Mouse (Mus musculus): ENCODE results near the gene Kank2.

Kank2 gene

DNA sequence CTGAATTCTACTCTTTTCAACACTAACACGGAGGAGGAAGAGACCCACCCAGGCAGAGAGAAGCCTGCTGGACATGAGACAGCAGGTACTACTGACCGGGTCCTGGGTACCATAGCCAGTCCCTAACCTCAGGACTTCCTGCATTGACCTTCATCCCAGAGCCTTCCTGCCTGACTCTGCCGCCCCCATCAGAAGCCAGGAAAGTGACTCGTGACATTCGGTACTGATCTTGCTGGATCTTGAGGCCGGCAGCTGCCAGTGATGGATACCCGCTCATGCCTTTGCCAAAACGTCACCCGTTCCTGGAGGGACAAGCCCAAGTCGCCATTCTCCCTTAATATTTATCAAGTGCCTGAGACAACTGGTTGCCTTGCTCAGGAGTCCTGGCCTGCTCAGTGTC, 50.1 kb downstream of the Kank2 start:
- peak; percentile 48 to 62 for DNase-seq

DNA sequence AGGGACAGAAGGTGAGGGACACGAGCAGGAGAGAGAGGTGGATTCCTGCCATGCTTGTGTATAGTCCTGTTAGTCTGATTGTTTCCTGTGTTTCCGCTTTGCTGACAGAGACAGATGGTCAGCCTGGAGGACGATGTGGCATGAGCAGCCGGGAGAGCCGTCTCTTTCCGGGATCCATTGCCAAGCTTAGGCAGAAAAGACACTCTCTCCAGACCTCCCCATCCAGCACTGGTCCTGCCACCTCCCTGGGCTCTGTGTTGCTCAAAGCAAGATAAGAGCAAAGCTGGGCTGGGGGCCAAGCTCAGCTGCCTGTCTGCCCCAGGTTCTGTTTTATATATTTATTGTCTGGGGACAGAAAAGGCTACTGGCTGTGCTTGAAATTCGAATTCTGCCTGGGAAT, 50.5 kb downstream of the Kank2 start:
- peak; percentile 93 to 94 for DNase-seq

DNA sequence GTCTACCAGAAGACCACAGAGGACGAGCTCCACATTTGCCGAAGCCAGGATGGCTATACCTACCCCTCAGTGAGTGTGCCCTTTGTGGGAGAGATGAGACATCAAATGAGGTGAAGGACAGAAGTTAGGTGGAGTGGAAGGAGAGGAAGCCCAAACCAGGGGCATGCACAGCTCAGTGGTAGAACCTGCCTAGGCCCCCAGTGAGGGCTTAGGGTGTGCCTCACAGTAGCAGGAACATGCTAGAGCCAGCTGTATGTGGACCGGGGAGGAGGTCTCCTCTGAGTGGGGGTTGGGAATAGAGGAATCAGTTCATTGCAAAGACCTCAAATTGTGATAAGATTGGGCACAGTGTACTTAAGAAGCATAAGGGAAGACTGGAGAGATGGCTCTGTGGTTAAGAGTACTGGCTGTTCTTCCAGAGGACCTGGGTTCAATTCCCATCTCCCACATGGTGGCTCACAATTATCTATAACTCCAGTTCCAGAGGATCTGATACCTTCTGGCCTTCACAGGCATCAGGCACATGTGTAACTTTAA, 51.2 kb downstream of the Kank2 start:
- no peak for DNase-seq

DNA sequence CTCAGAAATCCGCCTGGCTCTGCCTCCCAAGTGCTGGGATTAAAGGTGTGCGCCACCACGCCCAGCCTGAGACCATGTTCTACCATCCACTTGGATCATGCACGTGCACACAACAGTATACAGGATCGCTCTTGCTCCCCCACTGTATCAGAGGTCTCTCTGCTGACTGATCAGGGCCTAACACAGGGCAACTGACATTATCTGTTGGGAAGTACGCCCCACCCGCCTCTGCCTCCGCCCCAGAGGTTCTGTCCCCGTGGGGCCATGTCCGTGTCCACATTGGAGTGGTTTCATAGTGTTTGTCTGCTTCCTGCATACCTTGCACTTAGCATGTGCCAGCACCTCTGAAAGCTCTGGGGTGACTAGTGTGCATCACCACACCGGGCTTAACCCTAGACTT, 57.0 kb downstream of the Kank2 start:
- no peak for DNase-seq

DNA sequence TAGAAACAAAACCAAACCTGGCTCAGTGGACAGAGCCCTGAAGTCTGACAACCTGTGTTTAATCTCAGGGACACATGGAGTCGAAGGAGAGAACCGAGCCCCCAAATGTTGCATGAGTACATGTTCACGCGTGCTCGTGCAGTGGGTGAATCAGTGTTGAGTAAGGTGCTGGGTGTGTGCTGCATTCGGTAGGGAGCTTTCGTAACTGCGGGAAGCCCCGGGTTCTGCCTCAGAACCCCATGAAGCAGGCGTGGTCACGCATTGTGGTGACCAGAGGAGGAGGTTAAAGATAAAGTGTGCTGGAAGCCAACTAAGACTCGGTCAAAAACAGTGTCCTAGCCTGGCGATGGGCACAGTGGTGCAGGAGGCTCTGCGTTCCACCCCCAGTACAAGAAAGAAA, 58.1 kb downstream of the Kank2 start:
- no peak for DNase-seq

DNA sequence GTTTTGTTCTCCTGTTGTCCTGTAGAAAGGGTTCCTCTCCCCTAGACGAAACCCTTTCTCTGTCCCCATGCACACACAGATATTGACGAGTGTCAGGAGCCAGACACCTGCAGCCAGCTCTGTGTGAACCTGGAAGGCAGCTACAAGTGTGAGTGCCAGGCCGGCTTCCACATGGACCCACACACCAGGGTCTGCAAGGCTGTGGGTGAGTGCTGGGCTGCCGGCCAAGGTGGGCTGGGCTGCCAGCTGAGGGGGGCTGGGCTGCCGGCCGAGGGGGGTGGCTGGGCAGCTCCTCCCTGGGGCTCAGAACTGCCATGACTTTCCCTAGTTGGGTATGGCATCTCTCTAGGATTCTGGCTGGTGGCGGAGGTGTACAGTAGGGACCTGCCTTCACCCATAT, 59.8 kb downstream of the Kank2 start:
- DNase-seq, result no peak

DNA sequence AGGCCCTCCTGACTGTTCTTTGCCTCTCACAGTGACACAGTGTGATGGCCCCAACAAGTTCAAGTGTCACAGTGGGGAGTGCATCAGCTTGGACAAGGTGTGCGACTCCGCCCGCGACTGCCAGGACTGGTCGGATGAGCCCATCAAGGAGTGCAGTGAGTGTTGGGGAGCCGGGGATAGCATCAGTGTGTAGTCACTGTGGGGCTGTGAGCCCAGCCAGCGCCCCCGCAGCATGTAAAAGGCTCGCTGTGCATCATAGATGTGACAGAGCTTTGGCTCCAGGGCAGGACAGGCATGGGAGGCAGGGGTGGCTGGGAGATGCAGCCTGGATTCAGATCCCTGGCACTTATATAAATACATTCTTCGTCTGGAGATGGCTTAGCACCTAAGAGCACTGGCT, 61.4 kb downstream of the Kank2 start:
- DNase-seq, result no peak

DNA sequence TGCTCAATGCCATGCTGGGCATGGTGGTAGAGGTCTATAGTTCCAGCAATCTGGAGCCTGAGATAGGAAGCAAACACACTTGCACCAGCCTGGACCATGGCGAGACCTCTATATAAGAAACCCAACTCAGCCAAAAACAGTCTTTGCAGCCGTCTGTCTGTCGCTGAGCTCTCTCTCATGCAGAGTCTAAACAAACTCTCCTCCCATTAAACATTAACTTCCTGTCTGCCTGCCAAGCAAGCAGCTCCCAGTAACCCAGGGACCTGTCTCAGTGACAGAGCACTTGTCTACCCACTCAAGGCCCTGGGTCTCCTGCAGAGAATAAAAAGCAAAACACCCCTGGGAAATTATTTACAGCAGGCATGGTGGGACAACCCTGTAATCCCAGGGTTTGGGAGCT, 62.0 kb downstream of the Kank2 start:
- no peak for DNase-seq

DNA sequence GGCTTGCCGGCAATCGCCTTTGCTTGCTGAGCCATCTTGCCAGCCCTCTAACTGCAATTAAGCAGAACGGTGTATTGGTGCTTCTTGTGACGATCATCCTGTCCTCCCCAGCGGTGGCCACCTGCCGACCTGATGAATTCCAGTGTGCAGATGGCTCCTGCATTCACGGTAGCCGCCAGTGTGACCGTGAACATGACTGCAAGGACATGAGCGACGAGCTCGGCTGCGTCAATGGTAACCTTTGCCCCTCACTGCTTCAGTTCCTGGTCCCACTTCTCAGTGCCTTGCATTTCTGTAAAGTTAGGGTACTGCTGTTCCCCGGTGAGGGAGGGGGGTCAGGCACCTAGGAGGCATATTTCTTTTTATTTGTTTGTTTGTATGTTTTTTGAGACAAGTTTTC, 63.4 kb downstream of the Kank2 start:
- no peak for DNase-seq

DNA sequence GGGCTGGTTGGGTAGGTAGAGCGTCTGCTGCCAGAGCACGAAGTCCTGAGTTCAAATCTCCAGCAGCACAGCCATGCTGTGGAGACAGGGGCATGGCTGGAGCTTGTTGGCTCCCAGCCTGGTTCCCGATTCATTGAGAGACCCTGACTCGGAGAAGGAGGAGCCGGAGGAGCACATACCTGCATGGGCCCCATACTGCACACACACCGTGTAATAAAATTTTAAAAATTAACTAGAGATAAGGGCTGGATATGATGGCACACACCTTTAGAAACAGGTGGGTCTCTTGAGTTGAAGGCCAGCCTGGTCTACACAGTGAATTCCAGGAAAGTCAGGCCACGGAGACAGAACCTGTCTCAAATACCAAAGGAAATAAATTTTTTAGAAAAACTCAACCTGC, 64.6 kb downstream of the Kank2 start:
- no peak for DNase-seq

DNA sequence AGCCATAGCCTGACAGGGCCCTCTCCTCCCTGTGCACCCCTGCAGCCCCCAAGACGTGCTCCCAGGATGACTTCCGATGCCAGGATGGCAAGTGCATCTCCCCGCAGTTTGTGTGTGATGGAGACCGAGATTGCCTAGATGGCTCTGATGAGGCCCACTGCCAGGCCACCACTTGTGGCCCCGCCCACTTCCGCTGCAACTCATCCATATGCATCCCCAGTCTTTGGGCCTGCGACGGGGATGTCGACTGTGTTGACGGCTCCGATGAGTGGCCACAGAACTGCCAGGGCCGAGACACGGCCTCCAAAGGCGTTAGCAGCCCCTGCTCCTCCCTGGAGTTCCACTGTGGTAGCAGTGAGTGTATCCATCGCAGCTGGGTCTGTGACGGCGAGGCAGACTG, 65.1 kb downstream of the Kank2 start:
- no peak for DNase-seq

DNA sequence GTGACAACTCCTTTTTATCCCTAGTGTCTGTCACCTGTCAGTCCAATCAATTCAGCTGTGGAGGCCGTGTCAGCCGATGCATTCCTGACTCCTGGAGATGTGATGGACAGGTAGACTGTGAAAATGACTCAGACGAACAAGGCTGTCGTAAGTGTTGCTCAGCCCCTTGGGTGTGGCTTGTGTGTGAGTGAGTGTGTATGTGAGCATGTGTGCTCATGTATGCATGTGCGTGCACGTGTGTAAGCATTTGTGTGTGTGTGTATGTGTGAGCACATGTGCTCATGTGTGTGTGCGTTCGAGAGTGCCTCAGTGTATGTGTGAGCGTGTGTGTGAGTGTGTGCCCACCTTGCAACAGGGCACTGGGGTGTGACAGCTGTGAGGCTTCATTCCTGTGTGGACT, 66.3 kb downstream of the Kank2 start:
- no peak for DNase-seq

DNA sequence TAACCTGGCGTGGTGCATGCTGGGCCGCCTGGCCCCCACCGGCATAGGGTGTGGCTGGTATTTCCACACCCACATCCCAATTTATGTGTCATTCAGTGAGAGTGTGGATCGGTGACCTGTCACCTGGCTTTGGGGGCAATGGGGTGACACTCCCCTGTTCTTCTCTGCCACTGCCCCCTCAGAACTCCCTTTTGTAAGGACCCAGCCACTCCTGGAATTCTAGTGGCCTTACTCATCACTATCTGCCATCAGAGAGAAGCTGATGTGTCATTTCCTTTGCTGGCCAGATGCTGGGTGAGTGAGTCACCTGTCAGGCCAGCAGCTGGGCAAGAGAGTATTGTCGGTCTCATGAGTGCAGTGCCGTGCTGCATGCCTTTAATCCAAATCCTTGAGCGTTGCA, 69.3 kb downstream of the Kank2 start:
- DNase-seq, result no peak

DNA sequence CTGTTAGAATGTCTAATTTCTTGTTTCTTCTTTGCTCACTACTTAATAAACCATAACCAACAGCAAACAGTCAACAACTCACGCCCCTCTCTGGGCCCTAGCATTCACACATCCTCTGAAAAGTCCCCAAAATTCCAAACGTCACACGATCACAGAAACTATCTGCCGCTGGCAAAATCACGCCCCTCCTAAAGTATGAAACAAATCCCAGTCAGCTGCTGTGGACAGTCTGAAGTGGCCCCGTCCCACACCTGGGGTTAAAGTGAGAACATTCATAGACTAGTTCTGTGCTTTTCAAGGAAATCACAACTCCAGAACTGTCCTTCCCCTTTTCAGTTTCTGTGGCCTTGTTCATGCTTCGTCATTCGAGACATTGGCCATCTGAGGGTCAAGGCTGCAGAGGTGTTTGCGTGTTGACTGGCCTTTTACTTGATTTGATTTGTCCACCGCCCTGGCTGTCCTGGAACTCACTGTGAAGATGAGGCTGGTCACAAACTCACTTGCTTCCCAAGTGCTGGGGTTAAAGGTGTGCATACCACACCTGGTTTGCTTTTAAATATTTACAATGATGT, 70.2 kb downstream of the Kank2 start:
- no peak for DNase-seq

DNA sequence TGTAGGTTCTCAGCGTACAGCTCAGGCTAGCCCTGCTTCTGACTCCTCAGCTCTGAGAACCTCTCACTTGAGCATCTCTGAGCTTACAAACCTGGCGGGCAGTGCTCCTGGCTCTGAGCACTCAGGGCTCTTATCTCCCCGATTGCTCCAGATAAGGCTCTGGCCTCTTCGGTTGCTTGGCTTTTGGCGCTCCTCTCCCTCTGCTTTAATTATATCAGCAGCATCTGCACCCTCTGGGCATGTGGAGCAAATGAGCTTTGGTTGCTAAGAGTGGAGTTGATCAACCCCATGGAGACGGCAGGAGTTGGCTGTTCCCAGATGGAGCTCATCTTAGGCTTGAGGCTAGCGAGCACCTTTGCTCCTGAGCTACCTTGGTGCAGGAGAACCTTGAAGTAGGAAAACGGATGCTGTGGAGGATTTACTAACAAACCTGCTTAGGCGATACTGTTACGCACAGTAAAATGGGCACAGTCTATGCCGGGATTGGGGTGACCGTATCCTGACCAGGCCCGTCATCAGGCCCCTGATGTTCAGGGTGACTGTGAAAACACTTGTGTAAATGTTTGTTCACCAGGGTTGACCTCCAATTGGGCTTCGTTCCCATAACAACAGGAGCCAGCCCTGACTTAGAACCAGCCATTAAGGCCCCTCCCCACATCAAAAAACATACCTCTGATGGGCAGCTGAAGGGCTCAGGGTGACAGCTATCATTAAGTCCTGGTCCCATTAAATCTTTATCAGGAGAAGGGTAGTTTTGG, 72.1 kb downstream of the Kank2 start:
- no peak for DNase-seq

DNA sequence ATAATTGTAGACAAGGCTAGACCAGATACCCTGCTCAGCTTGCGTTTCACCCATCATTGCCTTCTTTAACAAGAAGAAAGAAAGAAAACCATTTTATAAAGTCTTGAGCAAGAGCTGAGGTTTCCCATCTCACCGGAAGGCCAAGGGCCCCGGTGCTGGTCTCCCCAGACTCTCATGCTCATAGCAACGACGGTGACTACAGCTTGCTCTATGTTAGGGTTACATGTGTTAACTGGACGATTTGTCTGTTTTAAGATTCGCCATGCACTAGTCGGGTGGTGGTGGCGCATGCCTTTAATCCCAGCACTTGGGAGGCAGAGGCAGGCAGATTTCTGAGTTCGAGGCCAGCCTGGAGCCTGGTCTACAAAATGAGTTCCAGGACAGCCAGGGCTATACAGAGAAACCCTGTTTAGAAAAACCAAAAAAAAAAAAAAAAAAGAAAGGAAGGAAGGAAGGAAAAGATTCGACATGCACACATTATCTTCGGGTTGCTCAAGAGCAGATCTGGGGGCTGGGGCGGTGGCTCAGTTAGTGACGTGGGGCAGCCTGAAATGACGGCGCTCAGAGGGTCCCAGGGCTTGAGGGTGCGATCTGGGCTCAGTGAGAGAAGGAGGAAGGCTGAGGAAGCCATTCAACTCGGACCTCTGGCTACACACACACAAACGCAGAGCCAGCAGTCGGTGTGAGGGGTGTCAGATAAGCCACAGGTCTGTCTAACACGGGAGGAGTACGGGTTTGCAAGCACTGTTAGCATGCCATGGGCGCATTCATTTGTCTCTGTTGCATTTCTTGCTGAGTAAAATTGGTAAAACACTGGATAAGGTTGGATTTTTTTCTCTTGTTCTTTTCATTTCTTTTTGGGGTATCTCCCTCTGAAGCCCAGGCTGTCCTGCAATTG, 73.1 kb downstream of the Kank2 start:
- no peak for DNase-seq

DNA sequence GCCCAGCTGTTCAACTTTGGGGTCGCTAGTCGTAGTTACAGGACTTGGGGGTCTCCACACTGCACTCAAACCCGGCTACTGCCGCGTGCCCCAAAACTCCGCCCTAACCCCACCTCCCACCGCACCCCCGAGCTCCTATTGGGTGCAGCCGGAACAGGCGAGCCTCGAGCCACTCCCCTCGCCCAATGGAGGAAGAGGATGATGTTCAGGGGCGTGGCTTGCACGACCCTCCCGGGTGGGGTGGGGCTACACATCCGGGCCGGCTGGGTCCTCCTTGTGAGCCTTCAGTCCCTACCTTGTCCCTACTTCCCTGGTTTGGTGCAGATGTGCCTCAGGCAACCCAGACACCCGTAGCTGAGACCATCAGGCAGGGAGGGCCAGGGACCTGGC, 74.4 kb downstream of the Kank2 start:
- peak; percentile 82 to 88 for DNase-seq

DNA sequence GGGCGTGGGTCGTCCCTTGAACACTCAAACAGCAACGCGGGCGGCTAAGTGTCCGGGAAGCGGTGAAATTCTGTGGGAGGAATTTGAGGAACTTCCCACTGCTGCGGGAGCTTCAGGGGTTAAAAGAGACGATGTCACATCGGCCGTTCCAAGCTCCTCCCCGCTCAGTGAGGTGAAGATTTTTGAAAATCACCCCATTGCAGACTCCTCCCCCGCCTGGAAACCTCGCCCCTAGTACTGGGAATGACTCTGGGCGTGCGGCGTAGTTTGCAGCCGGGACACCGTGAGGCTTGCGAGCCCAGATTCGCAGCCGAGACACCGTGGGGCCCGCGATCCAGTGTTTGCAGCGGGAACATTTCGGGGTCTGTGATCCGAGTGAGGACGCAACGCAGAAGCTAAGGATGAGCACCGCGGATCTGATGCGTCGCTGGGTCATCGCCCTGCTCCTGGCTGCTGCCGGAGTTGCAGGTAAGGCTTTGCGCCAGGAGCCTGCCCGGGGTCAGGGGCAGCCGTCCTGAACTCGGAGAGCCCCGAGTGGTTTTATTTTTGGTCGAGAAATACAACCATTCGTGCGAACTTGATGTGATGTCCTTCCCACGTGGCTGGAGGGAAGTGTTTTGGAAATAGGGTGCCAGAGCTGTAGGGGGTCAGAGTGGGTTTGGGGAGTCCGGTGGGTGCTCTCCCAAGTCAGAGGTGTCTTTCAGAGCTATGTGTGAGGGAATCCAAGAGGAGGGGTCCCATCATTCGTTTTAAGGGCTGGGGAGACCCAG, 75.0 kb downstream of the Kank2 start, which contains the start of gene Ldlr:
TSS of gene Ldlr (plus strand) at position 107 of the 770 bp plus-strand sequence.
- peak; percentile 78 to 79 for DNase-seq

DNA sequence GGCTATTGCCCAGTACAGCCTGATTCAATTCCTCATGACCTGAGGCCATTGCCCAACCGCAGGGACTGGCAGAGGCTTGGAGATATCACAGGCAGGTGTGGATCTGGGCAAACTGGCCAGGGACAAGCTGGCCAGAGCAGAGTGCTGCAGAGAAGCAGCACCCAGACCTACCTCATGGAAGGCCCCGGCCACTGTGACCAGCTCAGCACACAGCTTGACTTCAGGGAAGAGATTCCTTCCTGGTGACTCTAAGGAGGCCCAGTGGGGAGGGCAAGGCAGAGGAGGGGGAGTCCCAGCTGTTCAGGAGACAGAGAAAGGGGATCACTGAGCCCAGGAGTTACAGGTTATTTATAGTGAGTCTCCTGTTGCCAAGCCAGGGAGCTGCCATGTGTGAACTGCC, 77.5 kb downstream of the Kank2 start:
- no peak for DNase-seq

DNA sequence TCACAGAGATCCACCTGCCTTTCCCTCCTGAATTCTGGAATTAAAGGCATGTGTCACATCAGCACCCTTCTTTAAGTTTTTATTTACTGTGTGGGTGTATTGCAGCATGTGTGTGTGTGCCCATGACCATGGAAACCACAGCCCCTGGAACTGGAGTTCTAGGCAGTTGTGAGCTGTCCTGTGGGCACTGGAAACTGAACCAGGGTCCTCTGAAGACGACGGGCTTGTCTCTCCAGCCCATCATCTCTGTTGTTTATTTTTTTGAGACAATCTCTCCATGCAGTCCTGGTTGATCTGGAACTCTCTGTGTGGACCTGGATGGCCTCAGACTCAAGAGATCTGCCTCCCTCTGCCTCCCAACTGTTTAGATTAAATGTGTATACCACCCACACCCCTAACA, 81.5 kb downstream of the Kank2 start:
- DNase-seq, result no peak

Measured in cerebellum, postnatal 36 days (tissue).